Mouse (Mus musculus): Measurements from ENCODE around the gene Pcnx2.

Pcnx2 gene

DNA sequence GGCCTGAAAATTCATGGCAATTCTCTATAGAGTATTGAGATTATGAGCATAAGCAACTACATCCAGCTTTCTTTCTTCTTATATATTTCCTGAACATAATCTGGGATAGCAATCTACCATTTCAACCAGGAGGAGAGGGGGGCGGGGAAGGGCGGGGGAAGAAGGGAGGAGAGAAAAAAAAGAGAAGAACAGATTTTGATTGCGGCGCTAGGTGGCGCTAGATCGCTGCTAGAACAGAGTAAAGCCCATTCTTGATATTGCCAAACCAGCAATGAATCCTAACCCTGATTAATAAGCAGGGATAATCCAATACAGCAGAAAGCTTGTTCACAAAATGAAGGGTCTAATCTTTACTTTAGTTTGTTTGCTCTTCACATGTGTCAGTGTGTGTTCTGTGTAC lies 782 bp upstream of the Pcnx2 start:
- peak; percentile 52 for DNase-seq (ENCODE audit: low spot score)

DNA sequence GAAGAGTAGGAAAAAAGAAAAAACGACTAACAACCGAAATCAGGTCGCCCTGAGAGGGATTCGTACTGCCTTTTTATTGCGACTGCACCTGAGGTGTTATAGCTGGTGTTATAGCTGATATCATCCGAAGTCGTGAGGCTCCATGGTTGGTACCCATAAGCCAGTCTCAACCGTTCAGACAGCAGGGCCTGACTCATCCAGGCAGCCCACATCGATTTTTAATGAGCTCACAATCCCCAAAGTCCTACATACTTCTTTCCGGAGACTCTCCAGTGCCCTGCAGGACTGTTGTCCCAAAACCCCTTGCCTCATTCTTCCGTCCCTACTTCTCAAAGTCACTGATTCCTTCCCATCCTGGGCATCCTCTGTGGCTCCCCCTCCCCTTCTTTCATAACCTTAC lies 729 bp downstream of the Pcnx2 start:
- no peak for DNase-seq (ENCODE audit: low spot score)

DNA sequence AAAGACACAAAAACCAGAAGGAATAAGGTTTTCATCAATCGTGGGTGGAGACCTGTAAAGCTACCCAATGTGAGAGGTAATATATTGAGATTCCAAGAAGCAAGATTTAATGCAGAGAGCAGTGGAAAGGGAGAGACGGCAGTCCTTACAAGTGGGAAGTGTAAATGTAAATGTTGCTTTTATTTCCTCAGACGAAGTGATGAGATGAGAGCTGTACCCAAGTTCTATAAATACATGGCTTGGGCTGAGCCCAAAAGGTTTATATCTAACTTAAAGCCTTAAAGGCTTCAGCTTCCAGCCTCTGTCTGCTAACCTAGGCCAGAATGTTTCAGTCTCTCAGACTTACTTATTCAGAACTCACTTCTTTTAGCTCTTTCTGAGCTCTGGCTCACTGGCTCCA lies 8.2 kb downstream of the Pcnx2 start:
- no peak for DNase-seq (ENCODE audit: low spot score)

DNA sequence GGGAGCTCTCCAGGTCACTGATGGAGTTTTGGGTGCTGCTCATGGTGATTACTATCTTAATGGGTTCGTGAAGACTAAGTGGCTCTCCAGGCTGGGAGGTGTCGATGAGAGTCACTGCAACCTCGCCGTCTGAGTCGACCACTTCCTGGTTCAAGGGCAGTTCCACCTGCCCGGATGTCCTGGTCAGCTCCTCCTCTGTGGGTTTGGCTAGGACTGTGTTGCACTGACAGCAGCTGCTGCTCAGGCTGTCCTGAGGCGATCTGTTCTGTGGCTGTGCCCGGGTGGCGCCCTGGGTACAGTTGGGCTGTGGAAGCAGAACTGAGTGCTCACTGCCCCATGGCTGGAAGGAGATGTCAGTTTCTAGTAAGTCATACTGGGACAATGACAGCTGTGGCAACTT lies 10.6 kb downstream of the Pcnx2 start:
- DNase-seq (ENCODE audit: low spot score), result no peak

DNA sequence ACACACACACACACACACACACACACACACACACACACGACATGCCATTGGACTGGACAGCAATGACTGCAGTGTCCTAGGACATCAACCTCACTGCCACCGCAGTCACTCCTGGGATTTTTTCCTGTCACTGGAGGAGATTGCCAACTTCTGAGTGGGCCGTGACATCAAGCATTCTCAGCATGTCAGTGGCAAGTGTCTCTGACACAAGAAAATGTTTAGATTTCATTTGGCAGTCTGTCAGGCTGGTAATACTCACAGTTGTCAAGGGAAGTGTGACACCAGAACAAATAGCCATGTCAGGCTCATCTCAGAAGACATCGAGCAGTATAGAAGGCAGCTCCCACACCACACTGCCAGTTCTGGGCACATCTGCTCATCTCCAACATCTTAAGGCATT lies 17.7 kb downstream of the Pcnx2 start:
- no peak for DNase-seq (ENCODE audit: low spot score)

DNA sequence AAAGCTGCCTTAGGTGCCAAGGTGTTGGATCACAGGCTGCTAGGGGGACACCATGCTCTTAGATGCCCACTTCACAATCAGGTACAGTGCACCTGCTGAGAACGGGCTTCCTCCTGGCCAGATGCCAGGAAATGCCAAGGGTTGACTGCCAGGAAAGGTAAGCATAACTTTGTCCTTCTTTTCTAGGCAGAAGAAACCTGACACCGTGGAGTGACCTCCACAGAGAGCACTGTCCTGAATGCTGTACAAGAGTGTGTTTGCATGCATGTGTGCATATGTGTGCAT lies 24.9 kb downstream of the Pcnx2 start:
- no peak for DNase-seq (ENCODE audit: low spot score)

DNA sequence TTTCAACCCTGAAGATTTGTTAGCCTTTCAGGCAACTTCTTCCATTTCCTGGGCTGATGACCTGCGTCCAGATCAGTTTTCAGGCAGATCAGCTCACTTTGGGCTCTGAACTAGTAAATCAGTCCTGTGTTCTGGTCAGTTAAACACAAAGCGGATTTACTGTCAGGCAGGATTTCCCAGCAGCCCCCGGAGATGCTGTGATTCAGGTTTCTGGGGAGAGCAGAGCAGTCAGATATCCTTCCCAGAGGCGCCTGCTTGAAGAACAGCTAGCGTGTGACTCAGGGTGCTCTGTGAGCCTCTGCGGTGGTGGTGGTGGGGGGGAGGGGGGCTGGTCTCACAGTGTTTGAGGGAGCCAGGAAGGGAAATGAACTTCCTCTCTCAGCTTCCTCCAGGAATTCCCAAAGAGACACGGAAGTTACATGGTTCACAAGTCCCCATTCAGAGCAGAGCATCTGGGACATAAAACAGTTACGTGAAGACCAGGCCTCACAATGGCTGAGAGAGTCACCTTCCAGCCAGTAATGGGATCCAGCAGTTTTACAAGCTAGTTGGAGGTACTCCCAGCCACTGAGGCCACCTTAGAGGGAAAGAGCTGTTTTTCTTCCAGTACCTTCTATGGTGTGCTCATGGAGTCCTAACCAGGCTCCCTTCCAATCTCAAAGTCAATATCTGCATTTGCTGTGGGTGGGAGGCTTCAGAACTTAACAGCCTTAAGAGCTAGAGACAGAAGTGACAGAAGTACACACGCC lies 25.4 kb downstream of the Pcnx2 start:
- no peak for DNase-seq (ENCODE audit: low spot score)

DNA sequence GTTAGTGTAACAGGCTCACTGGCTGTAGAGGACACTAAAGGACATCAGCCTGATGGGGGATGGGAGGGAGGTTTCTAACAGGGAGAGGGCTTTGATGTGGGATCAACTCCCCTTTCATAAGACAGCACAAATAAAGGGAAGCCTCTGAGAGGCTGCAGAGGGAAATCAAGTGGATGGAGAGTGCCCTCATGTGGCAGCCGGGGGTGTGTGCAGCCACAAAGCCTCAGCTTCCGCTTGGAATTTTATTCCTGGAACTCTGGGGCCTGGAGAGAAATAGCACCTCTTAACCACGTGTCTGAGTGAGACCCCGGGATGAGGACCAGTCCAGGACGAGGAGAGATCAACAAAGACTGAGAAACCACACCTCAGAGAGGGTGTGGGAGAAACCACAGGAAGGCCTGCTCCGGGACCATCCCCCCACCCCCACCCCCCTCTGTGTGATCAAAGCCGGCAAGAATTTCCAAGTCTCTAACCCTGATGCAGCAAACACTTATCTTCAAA lies 27.2 kb downstream of the Pcnx2 start:
- peak; percentile 74 for DNase-seq (ENCODE audit: low spot score)

DNA sequence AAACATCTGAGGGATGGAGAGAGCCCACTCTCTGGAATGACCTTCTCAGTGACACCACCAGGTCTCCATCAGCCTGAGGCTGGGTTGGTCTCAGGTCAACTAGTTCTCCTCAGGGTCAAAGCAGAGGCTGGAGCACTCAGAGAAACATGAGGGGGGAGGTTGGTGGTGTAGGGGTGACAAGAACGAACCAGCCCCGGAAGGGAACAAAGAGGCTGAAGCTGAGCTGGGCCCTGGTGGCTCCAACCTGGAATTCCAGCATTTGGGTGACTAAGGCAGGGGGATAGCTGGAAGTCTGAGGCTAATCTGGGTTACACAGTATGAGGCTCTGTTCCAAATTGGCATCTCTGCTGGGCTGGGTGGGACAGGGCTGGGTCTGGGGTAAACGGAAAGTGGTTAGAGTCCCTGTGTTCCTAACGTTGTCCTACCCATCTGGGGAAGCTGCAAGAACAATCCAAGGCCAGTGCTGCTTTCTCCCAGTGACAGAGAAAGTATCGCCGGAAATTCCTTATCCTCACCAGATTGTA lies 27.9 kb downstream of the Pcnx2 start:
- DNase-seq (ENCODE audit: low spot score), result no peak

DNA sequence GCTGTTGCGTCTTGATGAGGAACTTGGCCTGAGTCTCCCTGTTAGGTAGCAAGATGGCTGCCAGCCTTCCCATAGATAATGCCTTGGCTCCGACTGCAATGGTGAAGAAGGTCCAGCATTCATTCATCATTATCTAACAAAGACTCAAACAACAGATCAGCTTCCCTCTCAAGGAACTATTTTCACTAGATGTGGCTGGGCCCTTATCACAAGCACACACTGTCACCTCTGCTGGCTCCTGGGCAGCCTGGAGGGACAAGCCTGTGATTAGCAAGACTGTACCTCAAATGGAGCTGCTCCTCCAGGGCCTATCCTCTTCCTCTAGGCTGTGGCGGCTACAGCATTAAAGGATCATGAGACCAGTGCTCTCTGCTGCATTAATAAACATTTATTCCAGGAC lies 28.4 kb downstream of the Pcnx2 start:
- no peak for DNase-seq (ENCODE audit: low spot score)

DNA sequence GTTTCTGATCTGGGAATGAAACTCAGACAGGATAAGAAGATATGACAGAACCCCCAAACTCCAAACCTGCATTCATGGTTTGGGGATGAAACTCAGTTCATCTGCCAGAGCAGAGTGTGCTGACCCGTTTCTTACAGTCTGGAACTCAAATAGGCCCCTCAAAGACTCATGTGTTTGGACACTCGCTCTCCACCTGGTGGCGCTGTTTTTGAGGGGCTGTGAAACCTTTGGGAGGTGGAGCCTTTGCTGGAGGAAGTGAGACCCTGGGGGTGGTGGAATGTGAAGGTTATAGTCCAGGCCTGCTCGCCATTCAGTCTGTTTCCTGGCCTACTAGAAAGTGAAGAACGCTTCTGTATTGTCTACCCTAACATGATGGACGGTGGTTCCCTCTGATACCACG lies 29.6 kb downstream of the Pcnx2 start:
- no peak for DNase-seq (ENCODE audit: low spot score)

DNA sequence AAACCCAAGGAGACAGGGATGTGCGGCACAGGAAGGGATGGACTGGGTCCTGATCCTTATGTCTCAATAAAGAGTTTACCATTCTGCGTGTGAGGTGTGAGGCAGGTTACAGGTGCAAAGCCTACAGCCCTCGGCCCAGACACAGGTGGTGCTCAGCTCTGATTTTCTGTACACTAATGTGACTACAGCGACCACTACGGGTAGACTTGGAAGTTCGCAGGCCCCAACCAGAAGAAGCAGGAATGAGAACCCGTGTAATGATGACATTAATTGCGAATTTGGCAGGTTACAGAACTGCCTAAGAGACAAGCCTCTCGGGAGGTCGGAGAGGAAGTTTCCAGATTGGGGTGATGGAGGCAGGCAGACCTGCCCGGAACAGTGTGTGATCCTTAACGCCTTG lies 32.0 kb downstream of the Pcnx2 start:
- no peak for DNase-seq (ENCODE audit: low spot score)

DNA sequence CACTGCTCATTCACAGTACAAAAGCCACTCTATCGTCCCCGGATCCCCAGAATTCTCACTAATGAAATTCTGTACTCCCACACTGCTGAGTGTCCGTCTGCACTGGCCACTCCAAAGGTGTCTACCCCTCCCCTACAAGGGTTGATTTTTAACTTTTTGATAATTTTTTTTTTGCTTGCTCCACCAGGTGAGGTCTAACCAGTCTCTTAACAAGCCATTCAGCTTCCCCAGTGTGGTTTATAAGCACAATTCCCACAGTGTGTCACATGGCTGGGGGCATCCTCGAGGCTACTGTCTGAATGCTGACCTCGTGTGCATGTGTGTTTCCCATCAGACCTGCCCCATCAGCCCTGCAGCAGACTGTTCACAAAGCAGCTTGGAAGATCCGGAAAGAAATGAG lies 40.9 kb downstream of the Pcnx2 start:
- DNase-seq (ENCODE audit: low spot score), result no peak

DNA sequence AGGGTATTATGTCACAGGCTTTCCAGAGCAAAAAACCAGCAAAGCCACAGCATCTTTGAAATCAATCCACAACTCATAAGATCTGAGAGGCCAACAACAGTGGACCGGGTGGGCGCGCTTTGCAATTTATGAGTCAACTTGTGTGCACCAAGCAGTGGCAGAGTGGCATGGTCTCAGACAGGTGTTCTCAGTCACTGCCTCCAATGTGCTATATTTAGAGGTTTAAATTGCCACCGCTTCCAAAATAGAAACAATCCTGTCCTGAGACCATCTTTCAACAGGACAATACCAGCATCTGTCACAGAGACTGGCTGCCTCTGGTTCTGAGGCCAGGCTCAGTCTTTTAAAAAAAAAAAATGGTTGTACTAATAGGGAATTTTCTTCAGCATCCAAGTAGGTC lies 42.0 kb downstream of the Pcnx2 start:
- no peak for DNase-seq (ENCODE audit: low spot score)

DNA sequence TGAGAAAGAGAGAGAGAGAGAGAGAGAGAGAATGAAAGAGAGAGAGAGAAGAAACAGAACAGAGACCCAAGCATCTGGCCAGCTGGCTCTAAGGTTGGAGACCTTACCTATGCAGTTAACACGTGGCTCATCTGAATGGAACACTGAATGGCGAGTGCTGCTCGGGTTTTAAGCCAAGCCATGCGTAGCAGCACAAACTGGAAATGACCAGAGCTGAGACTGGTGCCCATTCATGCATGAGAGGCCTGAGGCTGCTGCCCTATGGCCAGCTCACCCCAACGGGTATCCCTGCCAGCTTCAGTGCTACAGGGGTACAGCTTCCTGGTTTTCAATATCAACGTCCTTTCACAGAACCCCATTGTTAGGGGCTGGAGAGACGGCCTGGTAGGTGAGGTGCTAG lies 43.7 kb downstream of the Pcnx2 start:
- no peak for DNase-seq (ENCODE audit: low spot score)

DNA sequence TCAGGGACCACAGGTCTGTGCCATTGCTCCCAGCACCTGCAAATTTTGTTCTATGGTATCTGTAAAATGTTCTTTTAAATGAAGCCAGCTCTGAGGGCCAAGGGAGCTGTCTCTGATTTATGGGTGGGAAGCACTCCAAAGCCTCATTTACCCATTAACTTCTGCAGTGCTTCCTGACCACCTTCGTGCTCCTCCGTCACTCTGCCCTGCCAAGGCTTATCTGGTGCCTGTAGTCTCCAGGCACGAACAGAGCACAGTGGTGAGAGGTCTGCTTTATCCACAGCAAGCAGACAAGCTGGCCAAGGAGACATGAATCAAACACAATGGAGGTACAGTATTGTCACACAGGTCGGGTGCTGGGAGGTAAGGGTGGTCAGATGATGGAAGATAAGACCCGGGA lies 44.8 kb downstream of the Pcnx2 start:
- DNase-seq (ENCODE audit: low spot score), result no peak

DNA sequence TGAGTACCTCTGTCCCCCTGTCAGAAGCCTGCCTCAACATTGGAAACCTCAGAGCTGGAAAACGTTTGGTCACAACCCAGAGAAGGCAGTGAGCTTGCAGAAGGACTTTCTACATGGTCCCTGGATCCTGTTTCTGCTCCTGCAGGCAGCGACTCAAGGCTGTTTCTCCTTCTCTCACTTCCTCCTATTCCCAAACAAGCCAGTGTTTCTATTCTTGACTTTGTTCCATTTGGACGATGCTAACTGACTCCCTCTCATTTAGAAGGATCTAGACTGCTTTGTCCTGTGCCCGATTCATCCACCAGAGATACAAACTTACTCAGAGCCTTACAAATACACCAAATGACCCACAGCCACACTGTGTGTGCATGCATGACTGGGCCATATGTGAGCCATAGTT lies 48.9 kb downstream of the Pcnx2 start:
- no peak for DNase-seq (ENCODE audit: low spot score)

DNA sequence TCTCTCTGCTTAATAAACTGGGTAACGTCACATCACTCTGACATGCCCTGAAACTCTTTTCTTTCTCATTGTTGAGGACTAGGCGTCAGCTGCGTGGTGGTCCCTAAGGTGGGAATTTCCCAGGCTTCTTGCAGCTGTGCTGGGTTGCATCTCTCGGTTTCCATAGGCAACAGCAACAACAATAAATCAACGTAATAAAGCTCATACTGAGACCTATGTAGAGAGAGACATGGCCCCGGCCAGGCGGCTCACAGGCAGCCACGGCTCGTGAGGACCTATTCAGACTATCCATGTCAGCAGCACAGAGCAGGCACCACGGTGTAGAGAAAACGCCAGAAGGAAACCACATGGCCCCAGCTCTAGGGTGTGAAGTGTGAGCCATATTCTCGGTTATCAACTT lies 50.3 kb downstream of the Pcnx2 start:
- DNase-seq (ENCODE audit: low spot score), result no peak

DNA sequence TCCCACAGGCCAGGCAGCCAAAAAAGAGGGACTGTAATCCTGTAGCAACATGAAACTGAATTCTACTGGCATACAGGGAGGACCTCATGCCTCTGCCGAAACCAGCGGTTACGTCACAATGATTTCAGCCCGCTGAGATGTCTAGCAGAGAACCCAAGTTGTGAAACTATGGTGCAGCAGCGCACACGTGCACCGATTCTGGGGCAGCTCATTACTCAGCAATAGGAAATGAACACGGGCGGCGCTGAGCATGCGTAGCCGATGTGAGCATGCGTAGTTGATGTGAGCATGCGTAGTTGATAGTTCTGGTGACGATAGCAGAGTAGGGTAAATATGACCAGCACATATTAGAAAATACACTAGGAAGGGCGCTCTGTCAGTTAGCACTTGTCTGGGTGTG lies 52.8 kb downstream of the Pcnx2 start:
- DNase-seq (ENCODE audit: low spot score), result no peak

DNA sequence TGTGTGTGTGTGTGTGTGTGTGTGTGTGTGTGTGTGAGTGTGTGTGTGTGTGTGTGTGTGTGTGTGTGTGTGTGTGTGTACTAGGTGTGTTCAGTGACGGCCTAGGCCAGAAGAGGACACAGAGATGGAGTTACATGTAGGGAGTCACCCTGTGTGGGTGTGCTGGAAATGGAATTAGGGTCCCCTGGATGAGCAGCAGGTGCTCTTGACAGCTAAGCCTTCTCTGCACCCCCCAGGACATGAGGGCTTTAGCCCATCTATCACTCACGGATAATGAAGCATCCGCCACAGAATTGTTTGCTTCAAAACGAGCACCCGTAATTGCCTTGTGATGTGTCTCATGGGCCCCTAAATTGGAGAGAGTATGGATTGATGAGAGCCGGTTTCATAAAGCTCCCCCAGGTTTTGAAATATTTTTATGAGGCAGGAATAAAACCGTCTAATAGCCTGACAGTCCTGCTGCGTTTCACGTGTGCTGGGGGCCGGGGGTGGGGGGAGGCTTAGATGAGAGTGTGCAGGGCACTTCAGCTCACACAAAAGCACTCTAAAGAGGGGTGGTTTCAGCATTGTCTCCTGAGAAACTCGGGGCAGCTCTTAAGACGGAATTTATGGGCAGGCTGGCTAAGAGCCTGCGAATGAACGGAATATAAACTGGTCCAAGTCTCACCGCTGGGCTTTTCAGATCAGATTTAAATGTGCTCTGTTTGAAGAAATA lies 54.8 kb downstream of the Pcnx2 start:
- DNase-seq (ENCODE audit: low spot score), result no peak

DNA sequence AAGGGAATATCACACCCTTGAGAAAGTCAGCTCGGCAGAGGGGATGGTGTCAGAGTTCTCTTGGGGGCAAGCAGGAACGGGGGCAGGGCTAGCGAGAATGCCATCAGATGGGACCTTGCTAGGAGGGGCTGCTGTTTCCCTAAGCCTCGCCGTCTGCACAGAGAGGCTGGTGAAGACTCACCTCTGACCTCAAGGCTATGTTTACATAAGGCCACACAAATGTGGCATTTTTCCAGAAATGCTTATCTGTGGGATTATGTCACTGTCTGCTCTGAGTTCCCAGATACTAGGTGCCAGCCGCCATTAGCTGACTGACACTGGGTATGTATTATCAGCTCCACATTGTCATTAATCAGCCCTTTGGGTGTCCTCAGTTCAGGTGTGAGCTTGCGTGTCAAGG lies 56.0 kb downstream of the Pcnx2 start:
- DNase-seq (ENCODE audit: low spot score), result no peak

DNA sequence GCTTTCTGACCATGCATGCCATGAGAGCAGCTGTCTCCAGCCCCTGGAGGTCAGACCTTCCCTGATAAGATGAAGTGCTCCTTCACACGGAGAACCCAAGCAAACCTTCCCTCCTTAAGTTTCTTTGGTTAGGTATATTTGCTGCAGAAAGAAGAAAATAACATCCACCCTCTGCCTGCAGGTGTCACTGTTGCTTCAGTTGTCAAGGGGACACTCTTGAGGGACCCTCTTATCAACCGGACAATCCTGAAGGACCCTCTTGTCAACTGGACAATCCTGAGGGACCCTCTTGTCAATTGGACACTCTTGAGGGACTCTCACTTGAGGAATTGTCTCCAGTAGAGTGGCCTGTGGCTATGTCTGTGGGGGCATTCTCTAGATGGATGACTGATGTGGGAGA lies 73.4 kb downstream of the Pcnx2 start:
- no peak for DNase-seq (ENCODE audit: low spot score)

DNA sequence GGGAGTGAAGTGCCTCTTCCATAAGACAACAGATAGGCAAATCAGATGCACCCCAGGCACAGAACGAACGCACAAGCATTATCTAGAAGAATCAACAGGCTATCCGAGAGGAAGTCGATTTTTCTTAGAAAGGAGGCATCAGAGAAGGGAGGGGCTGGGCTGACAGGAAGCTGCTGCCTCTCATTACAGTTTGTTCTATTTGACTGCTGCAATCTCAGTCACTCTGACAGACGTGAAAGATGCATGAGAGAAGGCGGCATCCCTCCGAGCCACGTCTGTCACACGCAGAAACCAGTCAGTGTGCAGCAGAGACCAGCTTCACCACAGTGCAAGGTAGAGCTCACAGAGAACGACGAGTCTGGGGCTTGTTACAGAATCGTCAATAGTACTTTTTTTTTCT lies 74.4 kb downstream of the Pcnx2 start:
- no peak for DNase-seq (ENCODE audit: low spot score)

DNA sequence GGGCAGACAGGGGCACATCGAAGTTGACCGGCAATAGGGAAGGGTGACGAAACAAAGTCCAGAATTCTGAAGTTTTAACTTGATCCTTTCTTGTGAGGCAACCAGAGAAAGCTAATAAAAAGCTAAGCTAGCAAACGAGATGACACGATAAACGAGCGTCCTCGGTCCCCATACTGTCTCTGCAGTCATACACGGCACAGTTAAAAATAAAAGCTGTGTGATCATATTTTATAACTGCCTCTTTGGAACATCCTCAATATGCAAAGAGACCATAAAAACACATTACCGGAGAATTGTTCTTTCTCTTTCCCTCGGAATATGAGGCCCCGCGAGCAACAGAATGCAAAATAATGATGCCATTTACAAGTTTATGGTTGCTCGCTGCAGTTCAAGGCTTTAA lies 76.1 kb downstream of the Pcnx2 start:
- DNase-seq (ENCODE audit: low spot score), result no peak

All from ovary, postnatal 14 days (tissue).